Mouse (Mus musculus) heart, adult 2 months (tissue): Measurements from ENCODE around the gene Mex3d.

Experiments used
- CTCF ChIP-seq: fragments of 200-600 bp; IDR thresholded peaks from 2 replicates; pipeline ENCODE4 v1.8.1; 2022; ENCODE audit warnings: antibody characterized with exemption, mild to moderate bottlenecking, moderate library complexity
- EP300 ChIP-seq: fragments of 200-500 bp; IDR thresholded peaks from 2 replicates; pipeline ENCODE4 v1.6.1; 2011; ENCODE audit warnings: low read depth, low read length, control low read depth; ENCODE audit not compliant: insufficient read depth
- POLR2A ChIP-seq: fragments of 200-500 bp; IDR thresholded peaks from 2 replicates; pipeline ENCODE4 v1.6.1; 2011; ENCODE audit warnings: mild to moderate bottlenecking, low read depth, low read length, control low read depth; ENCODE audit not compliant: insufficient read depth

DNA sequence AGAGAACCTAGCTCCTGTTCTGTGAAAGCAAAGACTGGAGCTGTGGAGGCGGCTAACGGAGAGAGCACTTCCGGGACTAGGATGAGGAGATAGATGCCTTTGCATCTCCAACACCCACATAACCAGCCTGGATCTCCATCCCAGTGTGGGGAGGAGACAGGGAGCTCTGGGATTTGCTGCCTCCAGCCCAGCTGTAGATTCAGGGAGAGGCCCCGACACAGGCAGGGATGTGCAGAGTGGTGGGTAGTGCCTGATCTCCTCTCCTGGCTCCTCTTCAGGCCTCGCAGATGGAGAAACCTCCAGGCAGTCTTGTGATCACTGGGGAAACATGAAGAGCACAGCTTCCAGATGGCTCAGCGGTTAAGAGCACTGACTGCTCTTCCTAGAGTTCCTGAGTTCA lies 14.8 kb downstream of the Mex3d start:
- TF ChIP-seq CTCF (no peak), EP300 (no peak), POLR2A (no peak)
